Mouse (Mus musculus) liver, postnatal 0 days (tissue): ENCODE measurements around the gene Marveld3. TPM values are rescaled to one million over a fixed set of nuclear protein-coding genes. Genes with fewer than 3 reads are reported as not detected.

Experiments
- ATAC-seq: fragments of 200-750 bp; cut with Nextera tagmentation; 2 replicates; pipeline ENCODE4 v1.8.0; 2017; ENCODE audit warnings: mild to moderate bottlenecking, moderate library complexity
- DNase-seq: peaks from one replicate; pipeline ENCODE4 v3.0.0-alpha.2; 2016
- H3K27ac ChIP-seq: fragments of 300-500 bp; sonication (generic); 2 replicates; pipeline ENCODE4 v1.5.1; 2014; ENCODE audit warnings: antibody characterized with exemption, moderate library complexity, mild to moderate bottlenecking, low read depth
- H3K27me3 ChIP-seq: fragments of 300-500 bp; sonication (generic); 2 replicates; pipeline ENCODE4 v1.6.1; 2014; ENCODE audit warnings: low read length, control low read depth, mixed read lengths; ENCODE audit not compliant: insufficient read depth
- H3K36me3 ChIP-seq: fragments of 300-500 bp; sonication (generic); replicated peaks from 2 replicates; pipeline ENCODE4 v1.6.1; 2014; ENCODE audit warnings: mild to moderate bottlenecking, control low read depth, low read length, moderate library complexity, mixed read lengths; ENCODE audit not compliant: insufficient read depth
- H3K4me1 ChIP-seq: fragments of 300-500 bp; sonication (generic); 2 replicates; pipeline ENCODE4 v1.6.1; 2014; ENCODE audit warnings: antibody characterized with exemption, mild to moderate bottlenecking, control low read depth; ENCODE audit not compliant: insufficient read depth
- H3K4me2 ChIP-seq: fragments of 300-500 bp; sonication (generic); 2 replicates; pipeline ENCODE4 v1.6.1; 2014; ENCODE audit warnings: low read depth, mild to moderate bottlenecking, low read length, moderate library complexity, mixed read lengths
- H3K4me3 ChIP-seq: fragments of 300-500 bp; sonication (generic); 2 replicates; pipeline ENCODE4 v1.5.1; 2014; ENCODE audit warnings: low read depth, low read length
- H3K9ac ChIP-seq: fragments of 300-500 bp; sonication (generic); replicated peaks from 2 replicates; pipeline ENCODE4 v1.6.1; 2014; ENCODE audit warnings: mild to moderate bottlenecking, moderate library complexity
- H3K9me3 ChIP-seq: fragments of 300-500 bp; sonication (generic); 2 replicates; pipeline ENCODE4 v1.6.1; 2016; ENCODE audit warnings: mild to moderate bottlenecking, control low read depth, low read length, mixed read lengths
- CTCF ChIP-seq: sonication (generic); IDR thresholded peaks from 2 replicates; pipeline ENCODE4 v1.5.1; 2016; ENCODE audit warnings: antibody characterized with exemption, low read depth
- EP300 ChIP-seq: IDR thresholded peaks from 2 replicates; pipeline ENCODE4 v1.6.1; 2016; ENCODE audit warnings: antibody characterized with exemption, low read depth, mild to moderate bottlenecking
- WGBS: fragments of 180-500 bp; shearing (Covaris S2); extraction: QIAGEN DNeasy Blood & Tissue Kit; methylation state at CpG from one replicate; pipeline ENCODE4 v1.1.7; 2014; ENCODE audit not compliant: insufficient replicate concordance; 5-methylcytosine and 5-hydroxymethylcytosine counted together
- polyA plus RNA-seq: library from polyadenylated mRNA; unstranded; fragments of >200 nt; fragmentation: Nextera tagmentation; extraction: Ambion mirVana; gene quantifications from 2 replicates; pipeline ENCODE4 v1.2.1, GENCODE M21; 2015

The Marveld3 gene
- polyA plus RNA-seq, 1 experiment from 2014 or later = 0.69 TPM

- Histone ChIP-seq H3K4me2 (peak overlapping the region; percentile 34), H3K9me3 (no peaks in the 10 kb centered on the region), H3K27ac (peak overlapping the region; percentile 77), H3K27me3 (no peaks in the 10 kb centered on the region), H3K36me3 (peaks cover 5% of the 10 kb centered on the region; the same call in 1 of the 2 replicates), H3K4me3 (peak overlapping the region; percentile 36), H3K4me1 (peaks cover 2% of the 10 kb centered on the region), H3K9ac (peak overlapping the region; percentile 44; the same call in 1 of the 2 replicates)
- WGBS = 68% methylated on average over 5 of the region's 5 CpGs
- TF ChIP-seq EP300 (peak; percentile 7; the same call in 1 of the 2 replicates), CTCF (no peak)
- DNase-seq (no peak), ATAC-seq (no peak)
Measured at GRCm38 (mm10) chr8:109992166-109992565, 30.2 kb upstream of the Marveld3 start.

GRCm38 (mm10) chr8:109990224-109990623 is 28.2 kb upstream of the Marveld3 start, which contains the start of gene Tat:
Gene Tat (plus strand): TSS chr8:109990437.
- peak within 1 kb of the TSS; percentile 36 for H3K4me3 ChIP-seq
- H3K27ac ChIP-seq = peak within 1 kb of the TSS; percentile 77; the same call in 1 of the 2 replicates

GRCm38 (mm10) chr8:109989151-109989550 is 27.1 kb upstream of the Marveld3 start:
- Histone ChIP-seq H3K4me3 (no peak overlapping the region), H3K27ac (no peak overlapping the region), H3K9me3 (no peaks in the 10 kb centered on the region), H3K36me3 (no peaks in the 10 kb centered on the region), H3K4me2 (no peak overlapping the region), H3K9ac (no peak overlapping the region), H3K4me1 (peaks cover 5% of the 10 kb centered on the region), H3K27me3 (no peaks in the 10 kb centered on the region)
- DNase-seq (no peak), ATAC-seq (no peak)
- WGBS = 85% methylated on average over 8 of the region's 8 CpGs
- TF ChIP-seq EP300 (no peak), CTCF (peak; percentile 16; the same call in 1 of the 2 replicates)

More at GRCm38 (mm10) chr8:109990224-109990623, 28.2 kb upstream of the Marveld3 start, which contains the start of gene Tat:
- Histone ChIP-seq H3K9ac (peak within 1 kb of the TSS; percentile 62), H3K4me1 (peaks cover 2% of the 10 kb centered on the region), H3K4me2 (peak within 1 kb of the TSS; percentile 34), H3K9me3 (no peaks in the 10 kb centered on the region), H3K27me3 (no peaks in the 10 kb centered on the region), H3K36me3 (peaks cover 5% of the 10 kb centered on the region; the same call in 1 of the 2 replicates)
- ATAC-seq (peak; percentile 35), DNase-seq (peak; percentile 66)
- 78% methylated on average over 8 of the region's 8 CpGs for WGBS
- TF ChIP-seq EP300 (no peak), CTCF (no peak)

- DNase-seq (no peak), ATAC-seq (peak; percentile 35)
- peak overlapping the region; percentile 89 for H3K27ac ChIP-seq
- H3K9ac ChIP-seq = no peak overlapping the region; the same call in 1 of the 2 replicates
- WGBS = 59% methylated on average over 7 of the region's 7 CpGs
- no peaks in the 10 kb centered on the region for H3K27me3 ChIP-seq
- no peak overlapping the region for H3K4me2 ChIP-seq
- peak; percentile 92 for TF ChIP-seq EP300
- TF ChIP-seq CTCF = no peak
- H3K4me3 ChIP-seq = no peak overlapping the region
- H3K36me3 ChIP-seq = no peaks in the 10 kb centered on the region
- peaks cover 10% of the 10 kb centered on the region for H3K4me1 ChIP-seq
- H3K9me3 ChIP-seq = no peaks in the 10 kb centered on the region
Measured at GRCm38 (mm10) chr8:109987776-109988175, 25.8 kb upstream of the Marveld3 start.

- Histone ChIP-seq H3K9me3 (no peaks in the 10 kb centered on the region), H3K4me2 (peak overlapping the region; percentile 34), H3K27me3 (no peaks in the 10 kb centered on the region), H3K27ac (peak overlapping the region; percentile 89), H3K9ac (no peak overlapping the region), H3K4me1 (peaks cover 12% of the 10 kb centered on the region), H3K4me3 (no peak overlapping the region), H3K36me3 (no peaks in the 10 kb centered on the region)
- TF ChIP-seq CTCF = no peak
- TF ChIP-seq EP300 = peak; percentile 82
- DNase-seq (peak; percentile 77), ATAC-seq (peak; percentile 91)
- WGBS = 43% methylated on average over 7 of the region's 7 CpGs
Measured at GRCm38 (mm10) chr8:109986384-109986783, 24.4 kb upstream of the Marveld3 start.

- DNase-seq = no peak
- ATAC-seq = no peak
- Histone ChIP-seq H3K27me3 (no peaks in the 10 kb centered on the region), H3K9me3 (no peaks in the 10 kb centered on the region), H3K4me1 (peaks cover 10% of the 10 kb centered on the region), H3K27ac (peak overlapping the region; percentile 84), H3K4me2 (no peak overlapping the region), H3K9ac (no peak overlapping the region), H3K4me3 (no peak overlapping the region), H3K36me3 (no peaks in the 10 kb centered on the region)
- TF ChIP-seq CTCF = no peak
- no peak for TF ChIP-seq EP300
- 42% methylated on average over 5 of the region's 5 CpGs for WGBS
Measured at GRCm38 (mm10) chr8:109983944-109984343, 21.9 kb upstream of the Marveld3 start.
